Mouse (Mus musculus) gastrocnemius, adult 8-10 months (tissue): ENCODE data around the gene Asb16. TPM values are rescaled to one million over a fixed set of nuclear protein-coding genes. Genes with fewer than 3 reads are reported as not detected.

Experiments used
- DNase-seq, 2 experiments: peaks; one replicate each; pipeline ENCODE4 v3.0.0; 2022; ENCODE audit warnings: low spot score in 2 of 2
- total RNA-seq, 4 experiments: library from RNA; stranded (reverse); gene quantifications; 2 replicates each; pipeline ENCODE4 v1.2.4; 2022

Asb16 gene
- total RNA-seq, 4 experiments from 2014 or later = 92.5 to 99.3 (median 93.6) TPM

GRCm38 (mm10) chr11:102309821-102310617 lies 41.5 kb downstream of the Asb16 start:
- no peak for DNase-seq

DNA sequence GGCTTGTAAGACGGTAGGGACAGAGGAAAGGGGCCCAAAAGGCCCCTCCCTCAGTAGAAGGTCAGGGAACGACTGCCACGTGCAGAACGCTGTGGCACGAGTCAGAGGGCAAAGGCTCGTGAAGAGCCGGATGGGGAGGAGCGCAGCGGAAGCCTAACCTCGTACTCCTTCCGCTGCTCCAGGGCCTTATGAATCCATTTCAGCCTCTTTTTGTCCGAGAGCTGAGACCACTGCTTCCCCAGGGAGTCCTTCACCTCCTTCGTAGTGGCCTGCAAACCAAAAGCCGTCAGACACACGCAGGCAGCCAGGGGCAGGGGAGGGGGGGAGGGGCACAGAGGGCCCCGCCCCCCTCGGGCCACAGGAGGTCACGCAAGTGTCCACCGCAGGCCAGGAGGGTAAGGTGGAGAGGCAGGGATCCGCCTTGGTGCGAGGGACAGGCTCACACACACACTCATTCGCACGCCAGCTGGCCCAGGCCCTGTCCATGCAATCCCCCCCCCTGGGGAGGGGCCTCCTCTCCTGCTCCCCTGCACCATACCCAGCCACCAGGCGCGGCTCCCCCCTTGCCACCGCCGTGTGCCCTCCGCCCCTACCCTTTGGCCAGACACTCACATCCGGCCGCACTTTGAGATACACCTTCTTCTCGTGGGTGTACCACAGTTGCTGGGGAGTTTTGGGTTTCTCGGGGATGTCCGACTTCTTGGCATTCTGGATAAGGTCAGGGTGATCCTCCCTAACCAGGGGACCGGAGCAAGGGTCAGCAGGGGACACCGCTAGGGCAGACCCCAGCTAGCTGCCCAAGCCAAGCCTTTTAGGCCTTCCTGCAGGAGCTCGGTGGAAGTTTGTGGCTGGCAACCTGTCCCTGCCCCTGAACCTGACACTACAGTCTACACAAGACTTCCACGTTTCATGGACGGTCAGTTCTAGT lies 42.5 kb downstream of the Asb16 start:
- DNase-seq = no peak

- no peak for DNase-seq
These were observed 43.4 kb downstream of the Asb16 start for GRCm38 (mm10) chr11:102311966-102312365.

DNA sequence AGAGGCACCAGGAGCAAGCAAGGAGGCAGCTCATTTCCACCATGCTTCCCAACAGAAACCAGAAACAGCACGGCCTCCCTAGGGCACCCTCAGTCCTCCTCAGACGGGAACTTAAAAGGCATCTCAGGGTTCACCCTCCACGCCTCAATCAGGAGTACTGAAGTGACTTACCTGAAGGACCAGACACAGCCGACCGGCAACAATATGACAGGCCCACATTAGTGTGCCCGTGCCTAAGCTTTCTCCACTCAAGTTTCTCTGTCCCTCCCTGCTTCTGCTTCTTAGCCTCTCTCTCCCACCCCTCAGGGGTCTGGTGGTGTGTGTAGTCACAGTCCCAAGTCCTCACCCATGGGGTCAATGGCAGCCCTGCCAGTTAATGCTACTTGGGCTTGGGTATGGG lies 44.0 kb downstream of the Asb16 start:
- no peak for DNase-seq

DNA sequence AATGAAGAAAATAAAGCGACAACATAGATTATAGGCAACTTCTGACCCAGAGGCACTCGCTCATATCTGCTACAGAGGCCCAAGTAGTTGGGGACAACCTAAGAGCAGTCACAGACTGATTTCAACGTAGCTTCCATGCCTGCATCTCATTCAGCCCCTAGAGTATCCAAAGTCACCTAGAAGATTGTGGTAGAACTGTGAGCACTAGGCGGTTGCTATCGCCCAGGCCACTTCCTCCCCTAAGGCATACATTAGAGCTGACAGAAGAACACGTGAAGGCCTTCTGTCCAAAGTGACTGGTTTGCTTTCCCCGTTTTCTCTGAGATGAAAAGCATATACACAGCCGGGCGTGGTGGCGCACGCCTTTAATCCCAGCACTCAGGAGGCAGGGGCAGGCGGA lies 45.8 kb downstream of the Asb16 start:
- DNase-seq = no peak

DNA sequence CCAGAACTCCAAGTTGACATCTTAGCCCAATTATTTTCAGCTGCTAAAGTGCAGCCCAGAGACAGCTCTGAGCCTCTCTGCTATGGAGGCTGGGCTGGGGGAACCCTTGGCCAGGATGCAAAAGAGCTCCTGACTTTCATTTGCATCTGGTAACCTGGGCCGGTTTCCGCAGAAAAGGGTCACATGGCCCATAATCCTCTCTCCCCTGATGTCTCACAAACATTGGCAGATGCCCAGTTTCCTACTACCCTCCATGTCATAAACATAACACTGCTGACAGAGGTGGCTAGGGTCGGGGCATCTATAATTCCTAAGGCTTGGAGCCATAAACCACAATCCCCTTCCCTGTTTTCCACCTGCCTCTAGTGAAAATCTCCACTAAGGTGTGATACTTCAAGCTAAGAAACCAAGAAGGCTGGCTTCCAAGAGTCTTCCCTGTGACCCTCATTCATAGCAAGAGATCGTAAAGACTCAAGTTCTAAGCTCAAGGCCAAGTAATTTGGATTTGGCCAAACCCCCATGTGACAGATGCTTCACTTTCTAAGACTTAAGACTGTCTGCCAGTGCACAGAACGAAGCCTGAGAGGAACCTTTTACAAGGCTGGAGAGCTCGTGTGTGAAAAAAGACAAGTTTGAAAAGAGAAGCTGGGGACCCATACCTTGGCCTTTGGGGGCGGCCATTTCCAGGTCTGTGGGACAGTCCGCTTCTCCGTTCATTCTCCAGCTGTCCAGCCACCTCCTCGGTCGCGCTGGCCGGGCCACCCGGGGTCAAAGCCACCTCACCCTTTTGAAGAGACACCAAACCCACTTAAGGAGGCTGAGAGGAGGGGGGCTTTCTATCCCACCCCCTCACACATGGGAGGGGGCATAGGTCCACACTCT lies 47.4 kb downstream of the Asb16 start:
- DNase-seq = no peak

GRCm38 (mm10) chr11:102316572-102317297 lies 48.2 kb downstream of the Asb16 start:
- peak; percentile 82 to 87 for DNase-seq

GRCm38 (mm10) chr11:102317298-102317900 lies 48.9 kb downstream of the Asb16 start:
- DNase-seq = peak; percentile 40 to 61

DNA sequence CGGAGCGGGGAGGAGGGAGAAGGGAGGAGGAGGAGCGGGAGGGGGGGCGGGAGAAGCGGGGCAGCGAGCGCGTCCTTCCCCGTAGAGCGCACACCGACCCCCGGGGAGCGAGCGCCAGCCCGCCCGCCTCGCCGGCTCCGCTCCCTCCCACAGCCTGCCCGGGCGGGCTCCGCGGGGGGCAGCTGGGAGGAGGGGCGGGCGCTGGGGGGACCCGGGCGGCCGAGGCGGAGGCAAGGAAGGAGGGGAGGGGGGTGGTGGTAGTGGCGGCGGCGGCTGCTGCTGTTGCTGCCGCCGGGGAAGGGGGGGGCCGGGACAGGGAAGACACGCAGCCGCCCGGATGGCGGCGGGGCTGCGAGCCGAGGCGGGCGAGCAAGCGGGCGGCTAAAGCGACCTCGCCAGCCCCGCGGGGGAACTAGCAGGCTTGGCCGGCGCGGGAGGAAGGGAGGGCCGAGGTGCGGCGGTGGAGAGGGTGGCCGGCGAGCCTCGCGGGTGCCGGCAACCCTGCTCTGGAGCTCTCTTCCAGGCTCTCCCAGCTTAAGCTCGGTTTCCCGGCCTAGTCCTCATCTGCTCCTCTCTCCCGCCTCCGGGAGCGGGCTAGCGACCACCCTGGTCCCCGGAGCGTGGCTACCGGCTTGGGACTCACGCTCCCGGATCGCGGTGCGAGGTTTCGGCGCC lies 49.5 kb downstream of the Asb16 start:
- peak; percentile 49 to 65 for DNase-seq

- peak in 1 of 2 experiments; percentile 49 for DNase-seq
These were observed 50.2 kb downstream of the Asb16 start for GRCm38 (mm10) chr11:102318576-102319409.

- peak; percentile 73 to 82 for DNase-seq
These were observed 50.9 kb downstream of the Asb16 start, which contains the start of gene Ubtf for GRCm38 (mm10) chr11:102319410-102319792. Gene Ubtf (minus strand): TSS chr11:102319742.

DNA sequence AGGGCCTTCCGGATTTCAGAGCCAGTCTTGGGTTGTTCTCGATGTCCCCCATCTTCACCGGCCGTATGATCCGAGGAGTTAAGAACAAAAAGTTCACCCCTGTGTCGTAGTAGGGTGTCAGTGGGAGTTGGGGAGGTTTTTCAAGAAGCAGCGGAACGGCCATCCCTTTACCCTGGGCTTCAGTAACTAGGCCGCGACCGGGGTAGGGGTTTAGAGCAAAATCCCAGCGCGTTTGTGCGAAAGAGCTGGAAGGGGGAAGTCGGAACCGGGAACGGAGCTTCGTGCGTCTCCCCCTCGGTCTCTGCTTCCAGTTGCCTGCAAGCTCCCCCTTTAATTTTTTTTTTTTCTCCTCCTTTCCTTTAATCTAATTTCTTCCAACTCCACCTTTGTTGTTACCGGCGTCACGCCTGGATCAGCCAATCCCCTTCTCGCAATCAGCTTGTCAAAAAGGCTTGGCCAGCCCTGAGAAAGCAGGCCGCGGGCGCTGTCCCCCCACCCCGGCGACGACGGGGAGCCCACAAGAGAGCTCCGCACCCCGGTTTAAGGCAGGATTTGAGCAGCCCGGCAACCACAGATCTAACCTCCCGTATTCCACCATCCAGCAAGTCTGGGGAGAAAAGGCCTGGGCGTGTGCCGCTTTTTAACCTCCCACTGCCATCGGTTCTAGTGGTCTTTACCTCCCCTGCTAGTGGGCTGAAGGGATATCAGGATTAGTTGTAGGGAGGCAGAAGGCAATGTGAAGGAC lies 51.6 kb downstream of the Asb16 start:
- peak; percentile 74 to 83 for DNase-seq

- DNase-seq = peak; percentile 69 to 77
These were observed 52.1 kb downstream of the Asb16 start for GRCm38 (mm10) chr11:102320686-102321005.

DNA sequence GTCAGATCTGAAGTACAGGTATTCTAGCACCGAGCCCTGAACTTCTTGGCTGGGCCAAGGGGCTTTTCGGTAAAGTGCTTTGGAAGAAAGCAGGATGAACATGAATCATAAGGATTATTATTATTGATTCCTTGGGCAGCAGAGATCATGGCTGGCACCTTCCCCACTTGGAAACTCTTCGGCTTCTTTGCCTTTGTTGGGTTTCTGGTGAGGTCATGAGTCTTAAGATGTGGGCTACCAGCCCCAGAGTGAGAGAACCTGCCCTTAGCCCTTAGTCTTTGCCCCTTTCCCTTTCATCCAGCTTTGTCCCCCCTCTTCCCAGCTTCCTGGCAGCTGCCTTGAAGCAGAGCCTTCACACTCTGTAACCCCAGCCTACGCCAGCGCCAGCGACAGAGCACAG lies 53.4 kb downstream of the Asb16 start:
- DNase-seq = no peak

GRCm38 (mm10) chr11:102323516-102323915 lies 55.0 kb downstream of the Asb16 start:
- no peak for DNase-seq

DNA sequence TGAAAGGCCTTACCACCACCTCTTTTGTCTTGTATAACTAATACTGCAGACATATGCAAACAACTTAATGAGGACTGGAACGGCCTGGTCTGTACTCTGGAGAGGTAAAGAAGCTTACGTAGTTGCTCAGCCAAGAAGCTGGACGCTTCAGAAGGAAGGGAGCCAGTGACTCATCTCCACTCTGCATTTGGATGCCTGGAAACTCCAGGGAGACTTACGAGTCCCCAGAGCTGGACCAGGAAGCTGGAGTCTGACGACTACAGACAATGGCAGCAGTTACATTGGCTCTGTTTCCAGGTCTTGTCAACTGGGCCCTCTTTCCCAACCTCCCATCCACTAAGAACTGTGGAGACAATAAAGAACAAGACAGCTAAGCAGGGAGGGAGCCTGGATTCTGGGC lies 58.7 kb downstream of the Asb16 start:
- no peak for DNase-seq

DNA sequence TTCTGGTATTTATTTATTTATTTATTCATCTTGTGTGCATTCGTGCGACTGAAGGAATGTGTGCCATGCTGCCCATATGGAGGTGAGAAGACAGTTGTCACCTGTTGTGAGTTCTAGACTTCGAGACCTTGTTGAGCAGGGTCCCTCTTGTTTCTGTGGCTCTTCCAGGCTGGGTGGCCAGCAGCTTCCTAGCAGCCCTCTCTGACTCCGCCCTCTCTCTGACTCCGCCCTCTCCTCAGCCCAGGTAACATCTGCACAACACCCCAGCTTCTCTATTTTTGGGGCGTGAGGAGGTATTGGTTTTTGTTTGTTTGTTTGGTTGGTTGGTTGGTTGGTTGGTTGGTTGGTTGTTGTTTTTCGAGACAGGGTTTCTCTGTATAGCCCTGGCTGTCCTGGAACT lies 59.3 kb downstream of the Asb16 start:
- DNase-seq = no peak
